Mouse (Mus musculus): ENCODE results near the gene Coasy.

Coasy gene

DNA sequence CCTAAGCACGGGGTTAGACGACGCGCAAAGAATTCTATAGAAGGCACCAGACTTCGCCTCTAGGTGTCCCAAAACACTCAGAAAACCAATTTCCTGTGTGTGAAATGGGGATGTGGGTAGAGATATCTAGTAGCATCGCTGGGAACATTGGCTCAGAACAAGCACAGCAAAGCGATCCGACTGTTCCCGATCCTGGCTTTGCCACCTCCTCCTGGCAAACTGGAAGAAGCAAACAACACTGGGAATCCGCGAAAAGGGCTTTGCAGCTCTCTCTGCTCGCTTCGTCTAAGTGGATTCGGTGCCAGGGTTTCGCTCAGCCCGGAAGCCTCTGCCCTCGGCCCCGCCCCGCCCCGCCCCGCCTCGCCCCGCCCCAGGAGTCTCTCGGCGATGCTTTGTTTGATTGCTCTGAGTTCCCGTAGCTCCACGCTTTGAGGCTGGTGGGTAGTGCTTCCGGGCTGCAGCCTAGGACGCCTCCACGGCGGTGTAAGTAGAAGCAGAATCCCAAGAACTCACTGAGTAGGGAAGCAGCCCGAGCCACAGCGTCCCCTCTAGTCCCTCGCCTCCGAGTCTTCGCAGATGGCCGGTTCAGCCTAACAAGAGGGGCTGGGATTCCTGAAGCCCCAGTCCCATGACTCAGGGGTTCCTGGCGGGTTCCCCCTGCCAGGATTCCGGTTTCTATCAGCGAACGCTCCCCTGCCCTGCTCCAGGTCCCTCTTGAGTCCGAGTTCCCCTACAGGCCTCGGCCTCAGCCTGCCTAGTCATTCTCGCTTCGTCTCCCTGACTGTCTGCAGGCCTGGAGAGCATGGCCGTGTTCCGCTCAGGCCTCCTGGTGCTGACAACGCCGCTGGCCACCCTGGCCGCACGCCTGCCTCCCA lies at the start of gene Coasy:
Coasy (plus strand) TSS at position 358 of the 875 bp plus-strand sequence.
- CTCF ChIA-PET, result no interaction called here

GRCm38 (mm10) chr11:101033856-101034500 lies 48.4 kb upstream of the Coasy start:
- CTCF ChIA-PET, result interaction anchor here (0.5 kb wide), 1 partner anchor 605 kb away, joined by 3 read pairs; no protein-coding TSS in a partner anchor

GRCm38 (mm10) chr11:101034614-101035327 lies 47.6 kb upstream of the Coasy start:
- CTCF ChIA-PET, result interaction anchor here (0.5 kb wide), 1 partner anchor 604 kb away, joined by 3 read pairs; no protein-coding TSS in a partner anchor

- CTCF ChIA-PET, result no interaction called here
Observed at GRCm38 (mm10) chr11:101035328-101035695, 47.1 kb upstream of the Coasy start.

- CTCF ChIA-PET, result no interaction called here
Observed at GRCm38 (mm10) chr11:101037795-101038194, 44.6 kb upstream of the Coasy start.

DNA sequence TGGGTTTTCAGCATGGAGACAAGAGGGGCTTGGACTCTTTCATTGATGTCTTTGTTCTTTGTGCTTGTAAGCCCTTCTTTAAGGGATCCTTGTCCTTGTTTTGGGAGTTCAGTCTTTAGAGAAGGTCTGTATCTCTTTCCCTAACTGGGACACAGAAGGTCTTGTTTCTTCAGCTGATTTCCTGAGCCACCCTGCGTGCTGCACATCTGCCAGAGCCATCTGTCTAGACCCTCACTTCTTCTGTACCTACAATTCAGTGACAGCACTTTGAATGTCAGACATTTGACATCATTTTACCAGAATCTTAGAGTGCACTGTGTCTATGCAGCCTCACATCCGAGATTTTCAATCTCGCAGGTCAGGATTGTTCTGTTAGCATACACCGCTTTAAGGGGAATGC lies 36.5 kb upstream of the Coasy start:
- CTCF ChIA-PET, result no interaction called here

- CTCF ChIA-PET, result no interaction called here
Observed at GRCm38 (mm10) chr11:101046440-101046839, 35.9 kb upstream of the Coasy start.

DNA sequence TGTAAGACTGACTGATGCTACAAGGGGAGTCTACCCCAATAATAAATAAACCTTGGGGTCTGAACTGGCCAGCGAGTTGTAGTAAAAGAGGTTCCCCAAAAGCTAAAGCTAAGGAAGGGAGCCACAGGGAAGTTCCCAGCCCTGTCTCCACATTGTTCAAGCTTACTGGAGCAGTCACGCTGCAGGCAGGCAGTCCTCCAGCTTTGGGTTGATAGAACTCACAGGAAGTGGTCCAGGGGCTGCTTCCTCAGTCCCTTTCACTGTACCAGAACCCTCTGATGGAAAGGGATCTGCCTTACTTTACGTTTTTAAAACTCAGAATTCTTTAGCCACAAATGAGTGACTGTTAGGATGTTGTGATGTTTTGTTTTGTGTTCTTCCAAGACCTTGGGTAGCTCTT lies 34.9 kb upstream of the Coasy start:
- CTCF ChIA-PET, result interaction anchor here (0.6 to 1.0 kb wide), 2 partner anchors 15 to 84 kb away, joined by 3 to 6 read pairs; no protein-coding TSS in a partner anchor

GRCm38 (mm10) chr11:101050359-101050758 lies 32.0 kb upstream of the Coasy start:
- CTCF ChIA-PET, result no interaction called here

- CTCF ChIA-PET, result no interaction called here
Observed at GRCm38 (mm10) chr11:101051051-101051493, 31.3 kb upstream of the Coasy start.

DNA sequence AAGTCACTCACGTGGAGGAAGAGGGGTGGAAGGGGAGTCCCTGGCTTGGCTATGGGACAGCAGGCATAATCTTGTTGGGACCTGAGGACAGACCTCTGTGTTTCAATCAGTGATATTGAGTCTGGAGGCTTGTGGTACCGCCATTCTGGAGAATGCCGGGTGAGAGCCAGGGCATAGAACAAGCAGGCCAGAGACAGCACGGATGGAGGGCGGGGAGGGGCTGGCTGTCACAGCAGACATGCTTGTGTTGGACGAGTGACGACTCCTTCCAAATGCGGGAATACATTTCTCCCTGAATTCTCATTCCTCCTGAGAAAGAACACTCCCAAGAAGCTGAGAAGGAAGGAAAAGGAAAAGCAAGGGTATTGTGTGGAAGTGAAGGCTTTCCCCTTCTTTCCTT lies 30.7 kb upstream of the Coasy start:
- CTCF ChIA-PET, result no interaction called here

GRCm38 (mm10) chr11:101052751-101053473 lies 29.5 kb upstream of the Coasy start:
- CTCF ChIA-PET, result interaction anchor here (0.5 to 1.1 kb wide), 2 partner anchors 50 to 116 kb away, joined by 3 to 6 read pairs; no protein-coding TSS in a partner anchor

- CTCF ChIA-PET, result interaction anchor here (0.7 to 0.9 kb wide), 2 partner anchors 70 to 264 kb away, joined by 3 to 6 read pairs; no protein-coding TSS in a partner anchor
Observed at GRCm38 (mm10) chr11:101053974-101054373, 28.4 kb upstream of the Coasy start.

DNA sequence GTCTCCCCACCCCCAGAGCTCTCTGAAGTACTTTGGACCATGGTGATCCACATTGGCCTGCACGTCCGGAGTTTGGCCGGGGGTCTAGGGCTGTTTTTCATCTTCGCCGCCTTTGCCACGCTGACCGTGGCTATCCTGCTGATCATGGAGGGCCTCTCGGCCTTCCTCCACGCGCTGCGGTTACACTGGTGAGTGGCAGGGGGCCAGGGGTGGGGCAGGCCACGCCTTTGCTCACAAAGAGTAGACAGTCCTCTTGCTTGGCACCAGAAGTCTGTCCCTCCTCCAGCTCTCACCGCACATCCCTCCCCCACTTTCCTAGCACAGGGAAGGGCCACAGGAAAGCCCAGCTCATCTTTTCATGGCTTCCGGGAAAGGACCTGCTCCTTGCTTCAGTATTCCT lies 26.9 kb upstream of the Coasy start:
- CTCF ChIA-PET, result interaction anchor here (0.6 kb wide), 1 partner anchor 69 kb away, joined by 3 read pairs; no protein-coding TSS in a partner anchor

DNA sequence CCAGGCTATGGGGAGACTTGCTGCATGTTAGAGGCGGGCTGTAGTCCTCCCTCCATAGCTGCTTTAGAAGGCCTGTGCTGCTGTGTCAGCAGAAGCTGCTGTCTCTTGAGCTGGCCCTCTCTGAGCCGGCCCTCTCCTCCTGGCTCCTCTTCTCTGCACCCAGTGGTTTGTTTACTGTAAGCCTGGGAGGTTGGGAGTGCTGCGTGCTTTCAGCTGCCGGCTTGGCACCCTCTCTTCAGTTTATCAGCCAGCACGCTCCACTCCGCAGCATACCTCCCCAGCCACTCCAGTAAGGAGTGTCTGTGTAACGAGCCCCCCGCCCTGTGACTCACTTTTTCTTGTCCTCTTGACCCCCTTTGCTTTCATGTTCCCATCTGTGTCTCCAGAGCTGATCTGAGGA lies 25.5 kb upstream of the Coasy start:
- CTCF ChIA-PET, result interaction anchor here (1.0 to 1.8 kb wide), 2 partner anchors 55 to 73 kb away, joined by 5 read pairs; no protein-coding TSS in a partner anchor

GRCm38 (mm10) chr11:101057860-101058259 lies 24.5 kb upstream of the Coasy start:
- CTCF ChIA-PET, result interaction anchor here (0.6 to 1.8 kb wide), 3 partner anchors 9 to 74 kb away, joined by 4 to 5 read pairs (median 4); no protein-coding TSS in a partner anchor

DNA sequence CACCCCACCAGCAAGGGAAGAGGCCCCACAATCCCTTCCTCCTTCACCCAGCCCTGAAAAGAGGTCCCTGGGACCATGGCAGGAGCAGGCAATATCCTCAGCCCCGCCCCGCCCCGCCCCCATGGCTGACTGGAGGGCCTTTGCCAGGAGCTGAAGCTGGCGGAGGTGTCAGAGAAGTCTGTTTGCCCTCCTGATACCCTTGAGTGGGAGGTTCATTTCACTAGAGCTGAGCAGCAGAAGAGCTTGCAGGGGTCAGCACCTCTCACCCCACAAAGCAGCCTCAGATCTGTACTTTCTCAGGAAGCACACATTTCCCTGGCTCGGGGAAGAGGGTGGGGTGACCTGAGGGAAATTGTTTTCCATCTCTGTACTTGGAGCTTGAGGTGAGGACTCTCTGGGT lies 23.6 kb upstream of the Coasy start:
- CTCF ChIA-PET, result interaction anchor here (0.6 to 1.4 kb wide), 4 partner anchors 8 to 123 kb away, joined by 3 to 4 read pairs (median 3); no protein-coding TSS in a partner anchor

DNA sequence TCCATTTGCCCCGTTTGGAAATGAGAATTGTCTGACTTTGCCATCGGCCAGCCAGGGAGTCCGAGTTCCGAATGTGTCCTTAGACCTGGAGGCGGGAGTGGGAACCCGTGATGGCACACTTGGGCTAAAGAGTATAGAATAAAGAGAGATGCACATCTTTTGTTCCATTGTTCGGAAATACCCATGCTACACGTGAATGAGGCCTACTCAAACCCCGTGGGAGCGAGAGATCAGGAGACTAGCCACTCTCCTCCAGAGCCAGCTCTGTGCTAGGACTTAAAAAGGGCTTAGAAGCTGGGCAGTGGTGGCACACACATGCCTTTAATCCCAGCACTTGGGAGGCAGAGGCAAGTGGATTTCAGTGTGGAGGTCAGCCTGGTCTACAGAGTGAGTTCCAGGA lies 22.9 kb upstream of the Coasy start:
- CTCF ChIA-PET, result interaction anchor here (1.2 kb wide), 1 partner anchor 76 kb away, joined by 3 read pairs; no protein-coding TSS in a partner anchor

GRCm38 (mm10) chr11:101060126-101060525 lies 22.2 kb upstream of the Coasy start:
- CTCF ChIA-PET, result interaction anchor here (0.6 to 0.7 kb wide), 2 partner anchors 38 to 77 kb away, joined by 3 read pairs; no protein-coding TSS in a partner anchor

DNA sequence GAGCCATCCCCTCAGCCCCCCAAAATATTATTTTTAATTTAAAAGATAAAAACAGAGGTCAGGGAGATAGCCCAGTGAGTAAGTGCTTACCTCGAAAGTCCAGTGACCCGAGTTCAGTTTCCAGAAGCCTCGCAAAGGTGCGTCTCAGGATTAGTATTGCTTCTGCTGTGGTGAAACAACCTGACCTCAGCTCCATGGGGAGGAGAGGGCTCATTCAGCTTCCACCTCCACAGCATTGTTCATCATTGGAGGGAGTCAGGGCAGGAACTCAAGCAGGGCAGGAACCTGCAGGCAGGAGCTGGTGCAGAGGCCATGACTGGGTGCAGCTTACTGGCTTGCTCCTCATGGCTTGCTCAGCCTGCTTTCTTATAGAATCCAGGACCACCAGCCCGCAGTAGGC lies 21.3 kb upstream of the Coasy start:
- CTCF ChIA-PET, result no interaction called here
